Comparison of ENCODE assay signal across 8 mouse cellular contexts in genomic region chr7:127196484-127196883, GRCm38 (mm10). TPM values are rescaled to one million over a fixed set of nuclear protein-coding genes. Genes with fewer than 3 reads are reported as not detected.
DNase-seq lines count a peak whose midpoint lies in the region; ATAC-seq and TF ChIP-seq lines count a peak whose summit lies in the region.

No protein-coding gene starts in this region.

- ATAC-seq in liver, embryonic 11.5 days (replicated peaks; ENCODE audit: low FRiP score) = no peak
- no peak for ATAC-seq in limb, embryonic 11.5 days (ENCODE audit: insufficient number of reproducible peaks, low FRiP score, low TSS enrichment, low read depth)

- H3K4me2 ChIP-seq in liver, embryonic 11.5 days = peak overlapping the region; percentile 92
- H3K4me2 ChIP-seq in limb, embryonic 11.5 days (ENCODE audit: low read depth, severe bottlenecking) = peak overlapping the region; percentile 52

- TF ChIP-seq POLR2A in embryonic fibroblast, embryonic 13.5 days (IDR thresholded peaks at IDR 0.05; ENCODE audit: low read depth, low read length) = 0 out of 2 replicates have a peak, but pooled peaks have one; percentile 19
- TF ChIP-seq POLR2A in olfactory bulb, adult 2 months (IDR thresholded peaks at IDR 0.05; ENCODE audit: insufficient read depth, low read depth, low read length) = no peak

- no peaks in the 10 kb centered on the region for H3K27me3 ChIP-seq in liver, embryonic 11.5 days (replicated peaks; ENCODE audit: control insufficient read depth, insufficient read depth, low read length)
- H3K27me3 ChIP-seq in limb, embryonic 11.5 days (ENCODE audit: control insufficient read depth, insufficient read depth, low read length) = no peaks in the 10 kb centered on the region

- peak overlapping the region; percentile 88 for H3K27ac ChIP-seq in liver, embryonic 11.5 days (ENCODE audit: low read depth, low read length)
- peak overlapping the region; percentile 53; the same call in 1 of the 2 replicates for H3K27ac ChIP-seq in embryonic fibroblast, embryonic 13.5 days (ENCODE audit: insufficient read depth, low read length)
- peak overlapping the region; percentile 91; the same call in 1 of the 2 replicates for H3K27ac ChIP-seq in limb, embryonic 11.5 days (replicated peaks; ENCODE audit: low read depth, low read length)
- H3K27ac ChIP-seq in olfactory bulb, adult 2 months (ENCODE audit: insufficient read depth, low read depth, low read length) = 0 out of 2 replicates have a peak overlapping the region, but pooled peaks have one; percentile 49

- peak overlapping the region; percentile 86 for H3K9ac ChIP-seq in liver, embryonic 11.5 days (ENCODE audit: low read depth, low read length)
- H3K9ac ChIP-seq in limb, embryonic 11.5 days (ENCODE audit: low read length) = peak overlapping the region; percentile 83

- no peak for DNase-seq in liver, embryonic 11.5 days (ENCODE audit: low spot score)
- no peak for DNase-seq in liver
- no peak for DNase-seq in limb, embryonic 11.5 days (ENCODE audit: low spot score)
- no peak for DNase-seq in right cerebral cortex, adult 18-20 months
- no peak for DNase-seq in frontal cortex, postnatal 10 days (ENCODE audit: low spot score in 2 of 2)
- DNase-seq in urinary bladder, postnatal 25 days (ENCODE audit: low spot score) = no peak

- H3K4me3 ChIP-seq in liver, embryonic 11.5 days (ENCODE audit: low read depth, low read length) = peak overlapping the region; percentile 87
- H3K4me3 ChIP-seq in embryonic fibroblast, embryonic 13.5 days (ENCODE audit: insufficient read depth, low read length) = no peak overlapping the region
- H3K4me3 ChIP-seq in limb, embryonic 11.5 days (ENCODE audit: low read depth, low read length) = peak overlapping the region; percentile 72
- H3K4me3 ChIP-seq in olfactory bulb, adult 2 months (ENCODE audit: insufficient read depth, low read depth, low read length) = peak overlapping the region; percentile 54

- peaks cover 64% of the 10 kb centered on the region for H3K36me3 ChIP-seq in liver, embryonic 11.5 days (ENCODE audit: control insufficient read depth, insufficient read depth, low read length)
- H3K36me3 ChIP-seq in limb, embryonic 11.5 days (ENCODE audit: control insufficient read depth, insufficient read depth, low read length) = peaks cover 45% of the 10 kb centered on the region

- WGBS in liver, embryonic 11.5 days = 52% methylated on average over 11 of the region's 11 CpGs
- 65% methylated on average over 11 of the region's 11 CpGs for WGBS in limb, embryonic 11.5 days
- 44% methylated on average over 11 of the region's 11 CpGs for WGBS in olfactory bulb, adult 2 months

- H3K9me3 ChIP-seq in liver, embryonic 11.5 days (ENCODE audit: control insufficient read depth, low read length) = no peaks in the 10 kb centered on the region
- no peaks in the 10 kb centered on the region for H3K9me3 ChIP-seq in limb, embryonic 11.5 days (ENCODE audit: control insufficient read depth, low read length)

- peaks cover 19% of the 10 kb centered on the region for H3K4me1 ChIP-seq in liver, embryonic 11.5 days (replicated peaks; ENCODE audit: control insufficient read depth, insufficient read depth, low read length)
- H3K4me1 ChIP-seq in embryonic fibroblast, embryonic 13.5 days (ENCODE audit: control insufficient read depth, insufficient read depth, low read length) = no peaks in the 10 kb centered on the region
- H3K4me1 ChIP-seq in limb, embryonic 11.5 days (ENCODE audit: control insufficient read depth, insufficient read depth, low read length) = peaks cover 14% of the 10 kb centered on the region
- H3K4me1 ChIP-seq in olfactory bulb, adult 2 months (ENCODE audit: control insufficient read depth, insufficient read depth, low read length) = peaks cover 15% of the 10 kb centered on the region

- no peak for TF ChIP-seq CTCF in embryonic fibroblast, embryonic 13.5 days (IDR thresholded peaks at IDR 0.05; ENCODE audit: borderline replicate concordance, insufficient read depth, low read length)
- no peak for TF ChIP-seq CTCF in olfactory bulb, adult 2 months (IDR thresholded peaks at IDR 0.05; ENCODE audit: insufficient read depth, low read depth, low read length)

RNA-seq across cellular contexts. Expression of gene Cd2bp2, which starts 0.6 kb away (rescaled TPM):
- 50.3 and 59.5 TPM in 2 replicates for polyA plus RNA-seq in liver, embryonic 11.5 days (2014; fragmentation: Nextera tagmentation; extraction: Ambion mirVana)
- polyA plus RNA-seq in embryonic fibroblast, embryonic 13.5 days (2011; ENCODE audit: insufficient read length, low read depth, missing spikeins) = 66.3 and 74.3 TPM in 2 replicates
- polyA plus RNA-seq in limb, embryonic 11.5 days (2014; fragmentation: Nextera tagmentation; extraction: Ambion mirVana) = 77.0 and 83.7 TPM in 2 replicates
- polyA plus RNA-seq in olfactory bulb, adult 2 months (2012; ENCODE audit: insufficient read depth, insufficient read length, low replicate concordance, missing spikeins) = not detected in 2 replicates

RNA-seq across cellular contexts. Expression of gene Tbc1d10b, which starts 11.8 kb away (rescaled TPM):
- polyA plus RNA-seq in liver, embryonic 11.5 days (2014; fragmentation: Nextera tagmentation; extraction: Ambion mirVana) = 28.2 and 29.0 TPM in 2 replicates
- 37.0 and 37.5 TPM in 2 replicates for polyA plus RNA-seq in embryonic fibroblast, embryonic 13.5 days (2011; ENCODE audit: insufficient read length, low read depth, missing spikeins)
- 24.8 and 30.6 TPM in 2 replicates for polyA plus RNA-seq in limb, embryonic 11.5 days (2014; fragmentation: Nextera tagmentation; extraction: Ambion mirVana)
- not detected in 2 replicates for polyA plus RNA-seq in olfactory bulb, adult 2 months (2012; ENCODE audit: insufficient read depth, insufficient read length, low replicate concordance, missing spikeins)

RNA-seq across cellular contexts. Expression of gene Mylpf, which starts 12.2 kb away (rescaled TPM):
- polyA plus RNA-seq in liver, embryonic 11.5 days (2014; fragmentation: Nextera tagmentation; extraction: Ambion mirVana) = 31.5 and 33.6 TPM in 2 replicates
- polyA plus RNA-seq in embryonic fibroblast, embryonic 13.5 days (2011; ENCODE audit: insufficient read length, low read depth, missing spikeins) = 1.4 and 1.7 TPM in 2 replicates
- polyA plus RNA-seq in limb, embryonic 11.5 days (2014; fragmentation: Nextera tagmentation; extraction: Ambion mirVana) = 33.6 and 33.7 TPM in 2 replicates
- polyA plus RNA-seq in olfactory bulb, adult 2 months (2012; ENCODE audit: insufficient read depth, insufficient read length, low replicate concordance, missing spikeins) = not detected in 2 replicates

RNA-seq across cellular contexts. Expression of gene Zfp553, which starts 36.4 kb away (rescaled TPM):
- polyA plus RNA-seq in liver, embryonic 11.5 days (2014; fragmentation: Nextera tagmentation; extraction: Ambion mirVana) = 17.2 TPM in 2 replicates
- polyA plus RNA-seq in embryonic fibroblast, embryonic 13.5 days (2011; ENCODE audit: insufficient read length, low read depth, missing spikeins) = 11.0 and 12.4 TPM in 2 replicates
- 24.2 and 29.1 TPM in 2 replicates for polyA plus RNA-seq in limb, embryonic 11.5 days (2014; fragmentation: Nextera tagmentation; extraction: Ambion mirVana)
- not detected in 2 replicates for polyA plus RNA-seq in olfactory bulb, adult 2 months (2012; ENCODE audit: insufficient read depth, insufficient read length, low replicate concordance, missing spikeins)

RNA-seq across cellular contexts. Expression of gene Sept1, which starts 36.4 kb away (rescaled TPM):
- polyA plus RNA-seq in liver, embryonic 11.5 days (2014; fragmentation: Nextera tagmentation; extraction: Ambion mirVana) = 14.9 and 17.5 TPM in 2 replicates
- 3.9 and 4.2 TPM in 2 replicates for polyA plus RNA-seq in embryonic fibroblast, embryonic 13.5 days (2011; ENCODE audit: insufficient read length, low read depth, missing spikeins)
- polyA plus RNA-seq in limb, embryonic 11.5 days (2014; fragmentation: Nextera tagmentation; extraction: Ambion mirVana) = 23.1 and 29.3 TPM in 2 replicates
- polyA plus RNA-seq in olfactory bulb, adult 2 months (2012; ENCODE audit: insufficient read depth, insufficient read length, low replicate concordance, missing spikeins) = 2,394 TPM in 1 of 2 replicates, not detected in the other

Comparison
In these comparisons a context has a peak if more than half of its experiments do, and no peak if none do; other contexts are left out.
1. RNA of gene Cd2bp2, which starts 0.6 kb away (polyA plus RNA-seq): 77.0 to 83.7 TPM in limb, embryonic 11.5 days, 66.3 to 74.3 TPM in embryonic fibroblast, embryonic 13.5 days and 50.3 to 59.5 TPM in liver, embryonic 11.5 days; not detected in olfactory bulb, adult 2 months; every median in the first group is over 10 times any median in the second.
2. RNA of gene Mylpf, which starts 12.2 kb away (polyA plus RNA-seq): 33.6 to 33.7 TPM in limb, embryonic 11.5 days and 31.5 to 33.6 TPM in liver, embryonic 11.5 days; 1.4 to 1.7 TPM in embryonic fibroblast, embryonic 13.5 days and not detected in olfactory bulb, adult 2 months; every median in the first group is over 10 times any median in the second.
3. Peak in every context shown above with its lines, with median percentiles within 50 percentile points of each other: H3K27ac ChIP-seq.